Mouse (Mus musculus): ENCODE measurements at regions not wholly inside any gene's neighbourhood (a gene's known extent, or its start where the extent isn't known, plus 50 kb on each side); places are given as distances from the start of the nearest gene placed in this dataset.

GRCm38 (mm10) chr8:11107435-11107834 is 99.2 kb upstream of the Irs2 start:
- TF ChIP-seq CTCF (IDR thresholded peaks at IDR 0.05; ENCODE audit: low read depth) = no peak
- no peak for TF ChIP-seq EP300 (IDR thresholded peaks at IDR 0.05; ENCODE audit: low read depth)

Data from heart, postnatal 0 days (tissue).